Mouse (Mus musculus) ES-E14 (cell line): ENCODE data around the gene Hoxa3.

ENCODE experiments used
- CHD2 ChIP-seq: IDR thresholded peaks from 2 replicates; pipeline ENCODE4 v1.6.1; 2014; ENCODE audit warnings: mild to moderate bottlenecking, low read depth, low read length, inconsistent platforms
- HCFC1 ChIP-seq: IDR thresholded peaks from 2 replicates; pipeline ENCODE4 v1.6.1; 2012; ENCODE audit warnings: low read length, inconsistent platforms, borderline replicate concordance; ENCODE audit not compliant: insufficient read depth
- ZNF384 ChIP-seq: IDR thresholded peaks from 2 replicates; pipeline ENCODE4 v1.6.1; 2012; ENCODE audit warnings: low read depth, low read length, inconsistent platforms

GRCm38 (mm10) chr6:52189172-52189591 lies 24.0 kb downstream of the Hoxa3 start:
- TF ChIP-seq ZNF384 (no peak), CHD2 (no peak), HCFC1 (no peak)
